Mouse (Mus musculus) spleen, adult 2 months (tissue): ENCODE results near the gene Slc6a19.

Experiments used
- CTCF ChIP-seq: fragments of 200-500 bp; IDR thresholded peaks from 2 replicates; pipeline ENCODE4 v1.5.1; 2011; ENCODE audit warnings: mild to moderate bottlenecking, inconsistent platforms; ENCODE audit not compliant: insufficient read depth, insufficient read length, insufficient replicate concordance; ENCODE audit errors: extremely low read depth
- POLR2A ChIP-seq: fragments of 200-500 bp; IDR thresholded peaks from 2 replicates; pipeline ENCODE4 v1.6.1; 2011; ENCODE audit warnings: low read depth, low read length, inconsistent platforms

DNA sequence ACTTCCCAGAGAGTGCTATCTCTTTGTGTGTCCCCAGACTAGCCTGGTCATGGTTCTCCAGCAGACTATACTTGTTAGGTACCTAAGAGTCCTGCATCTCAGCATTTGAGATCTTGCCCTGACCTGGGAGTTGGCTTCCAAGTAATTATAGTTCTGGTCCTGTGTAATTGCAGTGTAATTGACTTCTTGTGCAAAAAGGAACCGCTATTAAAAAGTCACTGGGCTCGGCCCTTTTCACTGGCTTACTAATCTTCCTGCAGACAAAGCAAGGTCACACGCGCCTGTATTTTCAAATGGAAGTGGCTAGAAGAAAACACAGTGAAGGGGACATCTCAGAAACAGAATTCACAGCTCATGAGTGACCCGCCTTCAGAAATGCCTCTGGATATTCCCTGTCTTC lies 7.1 kb upstream of the Slc6a19 start:
- no peak for TF ChIP-seq POLR2A
- no peak for TF ChIP-seq CTCF
